ENCODE assay signal across 8 mouse cellular contexts in genomic region chr5:137481138-137481537, GRCm38 (mm10). TPM values are rescaled to one million over a fixed set of nuclear protein-coding genes. Genes with fewer than 3 reads are reported as not detected.
DNase-seq lines count a peak whose midpoint lies in the region; ATAC-seq and TF ChIP-seq lines count a peak whose summit lies in the region.
"Had no signal": no experiment of that assay in that cellular context is flagged by ENCODE, and none has a peak within 500 bp of the region (broad histone marks: within the 10 kb centered on the region; RNA-seq: fewer than 3 reads in every experiment).

No protein-coding gene starts in this region.

- H3K4me1 ChIP-seq in G1E (ENCODE audit: insufficient read depth, low read depth, low read length) = peaks cover 2% of the 10 kb centered on the region; the same call in 1 of the 2 replicates
- H3K4me1 ChIP-seq in cerebellum, adult 2 months (ENCODE audit: control insufficient read depth, insufficient read depth, low read length) = no peaks in the 10 kb centered on the region
- no peaks in the 10 kb centered on the region for H3K4me1 ChIP-seq in small intestine, adult 2 months (ENCODE audit: control insufficient read depth, insufficient read depth, insufficient read length, low read length)

- peak; percentile 61 to 65 for DNase-seq in B cell, adult 2 months
- peak; percentile 37 for DNase-seq in G1E (ENCODE audit: low spot score)
- DNase-seq in cerebellum, adult 2 months = peak; percentile 75 to 85
- DNase-seq in gastrocnemius, postnatal 25 days = peak; percentile 40
- DNase-seq in layer of hippocampus, adult 9-10 months (ENCODE audit: low spot score) = peak; percentile 80
- DNase-seq in lung, postnatal 10 days = peak; percentile 94

- H3K9me3 ChIP-seq in G1E (replicated peaks) = no peaks in the 10 kb centered on the region

- peaks cover 46% of the 10 kb centered on the region for H3K27me3 ChIP-seq in G1E (ENCODE audit: insufficient read depth, low read length)
- H3K27me3 ChIP-seq in cerebellum, adult 2 months (ENCODE audit: control insufficient read depth, insufficient read depth, low read length) = no peaks in the 10 kb centered on the region
- no peaks in the 10 kb centered on the region for H3K27me3 ChIP-seq in small intestine, adult 2 months (ENCODE audit: control insufficient read depth, insufficient read depth, low read length)

- H3K36me3 ChIP-seq in G1E (replicated peaks) = no peaks in the 10 kb centered on the region
- H3K36me3 ChIP-seq in small intestine, adult 2 months (ENCODE audit: control insufficient read depth, insufficient read depth, low read length) = no peaks in the 10 kb centered on the region

- TF ChIP-seq CTCF in G1E (IDR thresholded peaks at IDR 0.05; ENCODE audit: low read depth, low read length) = peak; percentile 59
- TF ChIP-seq CTCF in cerebellum, adult 2 months (IDR thresholded peaks at IDR 0.05; ENCODE audit: borderline replicate concordance, insufficient read depth, low read depth, low read length) = peak; percentile 76
- peak; percentile 30; the same call in 1 of the 2 replicates for TF ChIP-seq CTCF in small intestine, adult 2 months (IDR thresholded peaks at IDR 0.05; ENCODE audit: extremely low read depth, insufficient read length, insufficient replicate concordance, low read depth, low read length)

- no peak for ATAC-seq in G1E (ENCODE audit: extremely low read depth, insufficient number of reproducible peaks, low FRiP score, poor library complexity, severe bottlenecking)

- TF ChIP-seq POLR2A in cerebellum, adult 2 months (IDR thresholded peaks at IDR 0.05; ENCODE audit: borderline replicate concordance, insufficient read depth, low read length) = no peak
- TF ChIP-seq POLR2A in small intestine, adult 2 months (IDR thresholded peaks at IDR 0.05; ENCODE audit: low read depth, low read length) = no peak

- no peak overlapping the region for H3K4me3 ChIP-seq in G1E (ENCODE audit: low read depth, low read length)
- no peak overlapping the region for H3K4me3 ChIP-seq in cerebellum, adult 2 months (replicated peaks; ENCODE audit: insufficient read depth, low read depth, low read length)
- H3K4me3 ChIP-seq in small intestine, adult 2 months (ENCODE audit: low read depth, low read length) = no peak overlapping the region

- H3K27ac ChIP-seq in cerebellum, adult 2 months (ENCODE audit: insufficient read depth, low read length) = no peak overlapping the region
- no peak overlapping the region for H3K27ac ChIP-seq in small intestine, adult 2 months (ENCODE audit: insufficient read depth, low read depth, low read length)
- H3K27ac ChIP-seq: macrophage had no signal

RNA-seq across cellular contexts. Expression of gene Zan, which starts 4.3 kb away (rescaled TPM):
- total RNA-seq in G1E (2014; fragmentation: Nextera tagmentation) (not detected in 2 replicates), G1E (2017) (0.12 and 0.22 TPM in 2 replicates)
- 0.02 TPM in 1 of 2 replicates, not detected in the other for polyA plus RNA-seq in G1E (2012)
- polyA plus RNA-seq in cerebellum, adult 2 months (2012; rRNA removed) = 0.21 and 0.31 TPM in 2 replicates
- under 1 TPM in 1 of 2 experiments, not detected in 1; 0.08 TPM for total RNA-seq in gastrocnemius, postnatal 25 days (2021)
- polyA plus RNA-seq in small intestine, adult 2 months (2012; rRNA removed) = 0.98 and 2.3 TPM in 2 replicates
- polyA plus RNA-seq: macrophage had no signal

RNA-seq across cellular contexts. Expression of gene Pop7, which starts 21.2 kb away (rescaled TPM):
- 9.0 and 14.1 TPM in 2 replicates for total RNA-seq in G1E (2014; fragmentation: Nextera tagmentation)
- total RNA-seq in G1E (2017) = 29.3 and 33.2 TPM in 2 replicates
- 39.8 and 55.7 TPM in 2 replicates for polyA plus RNA-seq in G1E (2012)
- polyA plus RNA-seq in cerebellum, adult 2 months (2012; rRNA removed) = 54.8 and 55.3 TPM in 2 replicates
- 1 to 10 TPM; 9.7 to 9.9 TPM for total RNA-seq in gastrocnemius, postnatal 25 days (2021)
- 23.1 and 36.6 TPM in 2 replicates for polyA plus RNA-seq in small intestine, adult 2 months (2012; rRNA removed)

RNA-seq across cellular contexts. Expression of gene Gigyf1, which starts 37.2 kb away (rescaled TPM):
- total RNA-seq in G1E (2014; fragmentation: Nextera tagmentation) (23.2 and 30.3 TPM in 2 replicates), G1E (2017) (6.8 and 7.0 TPM in 2 replicates)
- polyA plus RNA-seq in G1E (2012) = 49.0 and 50.4 TPM in 2 replicates
- 59.8 and 61.2 TPM in 2 replicates for polyA plus RNA-seq in cerebellum, adult 2 months (2012; rRNA removed)
- 10 to 100 TPM; 15.2 to 17.5 TPM for total RNA-seq in gastrocnemius, postnatal 25 days (2021)
- 7.3 and 15.7 TPM in 2 replicates for polyA plus RNA-seq in small intestine, adult 2 months (2012; rRNA removed)

RNA-seq across cellular contexts. Expression of gene Epo, which starts 51.9 kb away (rescaled TPM):
- total RNA-seq in G1E (2014; fragmentation: Nextera tagmentation) (not detected in 2 replicates), G1E (2017) (not detected in 2 replicates)
- polyA plus RNA-seq in G1E (2012) = not detected in 2 replicates
- polyA plus RNA-seq in cerebellum, adult 2 months (2012; rRNA removed) = not detected in 2 replicates
- not detected for total RNA-seq in gastrocnemius, postnatal 25 days (2021)
- polyA plus RNA-seq in small intestine, adult 2 months (2012; rRNA removed) = not detected in 2 replicates
- polyA plus RNA-seq: macrophage had no signal

RNA-seq across cellular contexts. Expression of gene Gnb2, which starts 52.2 kb away (rescaled TPM):
- total RNA-seq in G1E (2014; fragmentation: Nextera tagmentation) = 229 and 302 TPM in 2 replicates
- 255 and 347 TPM in 2 replicates for total RNA-seq in G1E (2017)
- 501 and 571 TPM in 2 replicates for polyA plus RNA-seq in G1E (2012)
- polyA plus RNA-seq in cerebellum, adult 2 months (2012; rRNA removed) = 410 and 442 TPM in 2 replicates
- 100 to 1,000 TPM; 129 to 130 TPM for total RNA-seq in gastrocnemius, postnatal 25 days (2021)
- 534 and 1,215 TPM in 2 replicates for polyA plus RNA-seq in small intestine, adult 2 months (2012; rRNA removed)

Comparison
In these comparisons a context has a peak if more than half of its experiments do, and no peak if none do; other contexts are left out.
1. DNase-seq: peak in every context shown above with its lines; median percentile 94 in lung, postnatal 10 days; 80 in cerebellum, adult 2 months; 80 in layer of hippocampus, adult 9-10 months; 63 in B cell, adult 2 months; 40 in gastrocnemius, postnatal 25 days; 37 in G1E.